Mouse (Mus musculus) cerebellum, adult 9-10 months (tissue): ENCODE measurements at regions not wholly inside any gene's neighbourhood (a gene's known extent, or its start where the extent isn't known, plus 50 kb on each side); places are given as distances from the start of the nearest gene placed in this dataset.
A peak's percentile ranks its signal among the peaks of the same experiment; 100 is the strongest.

ENCODE experiments used
- DNase-seq: peaks from one replicate; pipeline ENCODE4 v3.0.0; 2022

GRCm38 (mm10) chr13:69867296-69868065, 65.3 kb downstream of the Med10 start:
- DNase-seq: no peak

- no peak for DNase-seq
These were observed 94.3 kb downstream of the Med10 start for GRCm38 (mm10) chr13:69896536-69896935.

- DNase-seq: no peak
These were observed 98.9 kb downstream of the Med10 start for GRCm38 (mm10) chr13:69901139-69901538.

GRCm38 (mm10) chr13:69906802-69907537, 104.8 kb downstream of the Med10 start:
- DNase-seq: no peak

- no peak for DNase-seq
These were observed 113.6 kb downstream of the Med10 start for GRCm38 (mm10) chr13:69915796-69916195.

- DNase-seq: no peak
These were observed 130.7 kb downstream of the Med10 start for GRCm38 (mm10) chr13:69932695-69933550.

- peak; percentile 74 for DNase-seq
These were observed 131.3 kb downstream of the Med10 start for GRCm38 (mm10) chr13:69933551-69933845.

- DNase-seq: no peak
These were observed 137.6 kb downstream of the Med10 start for GRCm38 (mm10) chr13:69939791-69940190.

- DNase-seq: no peak
These were observed 142.5 kb downstream of the Med10 start for GRCm38 (mm10) chr13:69944651-69945050.

- peak; percentile 84 for DNase-seq
These were observed 144.4 kb downstream of the Med10 start for GRCm38 (mm10) chr13:69946615-69947014.

- DNase-seq: no peak
These were observed 149.9 kb downstream of the Med10 start for GRCm38 (mm10) chr13:69952061-69952460.

GRCm38 (mm10) chr13:69954171-69954570, 152.0 kb downstream of the Med10 start:
- DNase-seq: no peak

- no peak for DNase-seq
These were observed 153.3 kb downstream of the Med10 start for GRCm38 (mm10) chr13:69955503-69955902.

- DNase-seq: no peak
These were observed 161.7 kb downstream of the Med10 start for GRCm38 (mm10) chr13:69963944-69964343.

GRCm38 (mm10) chr13:69971281-69972057, 169.3 kb downstream of the Med10 start:
- no peak for DNase-seq

GRCm38 (mm10) chr13:69974835-69975234, 172.6 kb downstream of the Med10 start:
- DNase-seq: no peak

GRCm38 (mm10) chr13:69984159-69984558, 182.0 kb downstream of the Med10 start:
- DNase-seq: no peak

GRCm38 (mm10) chr13:69987181-69987580, 185.0 kb downstream of the Med10 start:
- no peak for DNase-seq

GRCm38 (mm10) chr13:69988319-69988718, 186.1 kb downstream of the Med10 start:
- no peak for DNase-seq

GRCm38 (mm10) chr13:69991253-69991891, 189.2 kb downstream of the Med10 start:
- peak; percentile 54 for DNase-seq

- DNase-seq: no peak
These were observed 189.7 kb downstream of the Med10 start for GRCm38 (mm10) chr13:69991892-69992261.

- no peak for DNase-seq
These were observed 201.4 kb downstream of the Med10 start for GRCm38 (mm10) chr13:70003591-70003990.
